Mouse (Mus musculus) natural killer cell, adult 2 months (primary cell): ENCODE data around the gene Gm10491.
"Not testable (repeated sequence)": the region's sequence is repeated elsewhere in the genome, so short reads cannot be mapped to it uniquely, and the experiment has no call there.

Experiments
- DNase-seq, 2 experiments: peaks; one replicate each; pipeline ENCODE4 v3.0.0; 2022; ENCODE audit warnings: low spot score in 2 of 2

Gm10491 gene

GRCm38 (mm10) chrX:7907735-7908134 lies at the start of gene Gm10491:
Gene Gm10491 (minus strand): TSS chrX:7907835.
- no peak for DNase-seq

GRCm38 (mm10) chrX:7950091-7950490 lies 42.5 kb upstream of the Gm10491 start:
- no peak for DNase-seq

GRCm38 (mm10) chrX:7947900-7948492 lies 40.4 kb upstream of the Gm10491 start:
- peak; percentile 81 to 89 for DNase-seq

GRCm38 (mm10) chrX:7947108-7947899 lies 39.7 kb upstream of the Gm10491 start, which contains the start of gene Hdac6:
Gene Hdac6 (minus strand): TSS chrX:7947889.
- DNase-seq, result no peak

- no peak for DNase-seq
Observed at GRCm38 (mm10) chrX:7945618-7946017, 38.0 kb upstream of the Gm10491 start.

GRCm38 (mm10) chrX:7937667-7938066 lies 30.0 kb upstream of the Gm10491 start:
- DNase-seq, result no peak

GRCm38 (mm10) chrX:7936874-7937273 lies 29.2 kb upstream of the Gm10491 start:
- DNase-seq, result no peak

GRCm38 (mm10) chrX:7928270-7928790 lies 20.7 kb upstream of the Gm10491 start, which contains the start of gene Eras:
Gene Eras (minus strand): TSS chrX:7928607.
- DNase-seq, result no peak

- no peak for DNase-seq
Observed at GRCm38 (mm10) chrX:7927116-7927515, 19.5 kb upstream of the Gm10491 start.

GRCm38 (mm10) chrX:7926266-7926665 lies 18.6 kb upstream of the Gm10491 start:
- DNase-seq, result no peak

GRCm38 (mm10) chrX:7922032-7922431 lies 14.4 kb upstream of the Gm10491 start:
- DNase-seq, result no peak

- DNase-seq, result no peak
Observed at GRCm38 (mm10) chrX:7919601-7920383, 12.2 kb upstream of the Gm10491 start, which contains the start of gene Pcsk1n. Gene Pcsk1n (plus strand): TSS chrX:7919822.

GRCm38 (mm10) chrX:7917960-7918359 lies 10.3 kb upstream of the Gm10491 start:
- not testable (repeated sequence) for DNase-seq

GRCm38 (mm10) chrX:7915669-7916068 lies 8.0 kb upstream of the Gm10491 start:
- DNase-seq, result peak; percentile 12 to 24

GRCm38 (mm10) chrX:7910473-7910872 lies 2.8 kb upstream of the Gm10491 start:
- DNase-seq, result no peak

GRCm38 (mm10) chrX:7909242-7909641 lies 1.6 kb upstream of the Gm10491 start, which contains the start of gene Gm10490:
Gene Gm10490 (plus strand): TSS chrX:7909542.
- DNase-seq, result not testable (repeated sequence)

GRCm38 (mm10) chrX:7904441-7904840 lies 3.2 kb downstream of the Gm10491 start:
- DNase-seq, result no peak

GRCm38 (mm10) chrX:7898880-7899874 lies 8.5 kb downstream of the Gm10491 start, which contains the start of the genes Pqbp1 and Timm17b:
Gene Pqbp1 (minus strand): TSS chrX:7899269.
Gene Timm17b (plus strand): TSS chrX:7899357.
- peak; percentile 83 to 88 for DNase-seq

GRCm38 (mm10) chrX:7898211-7898610 lies 9.4 kb downstream of the Gm10491 start:
- DNase-seq, result peak in 1 of 2 experiments; percentile 36

- peak; percentile 78 to 81 for DNase-seq
Observed at GRCm38 (mm10) chrX:7883841-7884567, 23.6 kb downstream of the Gm10491 start, which contains the start of gene Slc35a2. Gene Slc35a2 (plus strand): TSS chrX:7884028.
